Mouse (Mus musculus): ENCODE results near the gene Gm13696.
"Not testable (repeated sequence)": the region's sequence is repeated elsewhere in the genome, so short reads cannot be mapped to it uniquely, and the experiment has no call there.

Gm13696 gene

DNA sequence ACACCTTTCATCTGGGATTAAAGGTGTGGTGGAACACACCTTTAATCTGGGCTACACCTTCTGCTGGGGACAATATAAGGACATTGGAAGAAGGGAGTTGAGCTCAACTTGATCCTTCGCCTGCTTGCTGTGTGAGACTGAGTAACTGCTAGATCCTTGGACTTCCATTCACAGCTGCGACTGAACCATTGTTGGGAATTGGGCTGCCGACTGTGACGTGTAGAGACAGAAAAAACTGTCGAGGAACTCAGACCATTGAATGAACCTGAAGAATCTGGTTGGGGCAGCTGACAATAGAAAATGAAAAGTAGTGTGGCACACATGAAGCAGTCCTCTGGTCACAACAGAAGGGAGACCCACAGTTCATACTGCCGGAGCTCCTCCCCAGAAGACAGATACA, at the start of gene Gm13696:
Gene Gm13696, plus strand, starts transcription at position 301 of the 400 bp plus-strand sequence.
- not testable (repeated sequence) for DNase-seq (ENCODE audit: low spot score)

DNA sequence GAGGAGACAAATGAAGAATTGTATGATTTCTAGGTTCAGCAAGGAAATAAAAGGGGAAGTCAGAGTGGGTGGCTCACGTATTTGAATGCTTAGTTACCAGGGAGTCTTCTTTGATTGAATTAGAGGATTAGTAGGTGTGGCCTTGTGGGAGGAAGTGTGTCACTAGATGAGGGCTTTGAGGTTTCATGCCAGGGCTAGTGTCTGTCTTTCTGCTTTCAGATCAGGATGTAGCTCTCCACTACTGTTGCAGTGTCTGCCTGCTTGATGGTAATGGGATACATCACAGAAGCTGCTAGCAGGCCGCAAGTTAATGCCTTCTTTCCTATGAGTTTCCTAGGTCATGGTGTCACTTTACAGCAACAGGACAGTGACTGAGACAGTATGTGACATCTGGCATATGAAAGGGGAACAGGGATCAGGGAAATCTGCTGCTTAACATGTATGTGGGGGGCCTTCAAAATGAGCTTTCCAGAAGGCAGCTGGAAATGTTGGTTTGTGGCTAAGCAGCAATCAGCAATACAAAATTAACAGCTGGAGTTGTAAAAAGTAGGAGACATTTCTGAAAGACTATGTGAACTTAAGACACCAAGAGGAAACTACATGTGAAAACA, 43.3 kb upstream of the Gm13696 start:
- no peak for DNase-seq (ENCODE audit: low spot score)

DNA sequence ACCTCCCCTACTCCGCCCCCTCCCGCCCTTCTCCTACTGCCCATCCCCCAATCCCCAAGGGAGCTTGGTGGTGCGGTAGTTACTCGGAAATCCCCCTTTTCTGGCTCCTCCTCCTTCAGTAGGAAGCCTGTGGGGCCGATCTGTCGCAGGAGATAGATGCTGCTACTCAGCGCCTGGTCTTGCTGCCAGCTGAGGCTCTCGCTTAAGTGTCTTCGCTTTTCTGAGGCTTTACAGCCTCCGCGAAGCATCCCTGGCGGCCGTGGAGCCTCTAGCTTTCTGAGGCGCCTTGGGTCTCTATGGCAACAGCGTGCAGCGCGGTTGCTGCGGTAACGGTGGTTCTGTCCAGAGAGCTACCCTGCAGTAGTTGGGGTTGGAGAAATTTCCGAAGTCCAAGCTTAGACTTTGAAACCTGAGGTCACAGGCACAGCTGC, 32.0 kb upstream of the Gm13696 start, which contains the start of gene Zswim2:
Gene Zswim2, minus strand, starts transcription at position 298 of the 431 bp plus-strand sequence.
- DNase-seq (ENCODE audit: low spot score), result peak; percentile 36

DNA sequence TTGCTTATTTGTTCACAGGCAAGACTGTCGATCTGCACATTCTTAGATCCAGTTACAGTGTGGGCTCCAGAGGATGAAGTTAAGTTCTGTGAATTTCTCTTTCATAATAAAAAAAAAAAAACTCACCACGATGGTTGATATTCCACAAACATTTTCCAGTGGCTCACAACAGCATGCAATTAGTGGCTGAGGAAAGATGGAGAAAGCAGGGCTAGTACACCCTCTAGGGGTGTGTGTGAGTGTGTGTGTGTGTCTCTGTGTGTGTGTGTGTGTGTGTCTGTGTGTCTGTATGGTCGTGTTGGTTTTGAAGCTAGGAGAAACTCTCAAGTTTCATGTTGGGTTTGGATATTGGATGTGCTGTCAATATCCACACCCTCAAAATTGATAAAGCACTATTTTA, 31.5 kb upstream of the Gm13696 start:
- DNase-seq (ENCODE audit: low spot score), result no peak

DNA sequence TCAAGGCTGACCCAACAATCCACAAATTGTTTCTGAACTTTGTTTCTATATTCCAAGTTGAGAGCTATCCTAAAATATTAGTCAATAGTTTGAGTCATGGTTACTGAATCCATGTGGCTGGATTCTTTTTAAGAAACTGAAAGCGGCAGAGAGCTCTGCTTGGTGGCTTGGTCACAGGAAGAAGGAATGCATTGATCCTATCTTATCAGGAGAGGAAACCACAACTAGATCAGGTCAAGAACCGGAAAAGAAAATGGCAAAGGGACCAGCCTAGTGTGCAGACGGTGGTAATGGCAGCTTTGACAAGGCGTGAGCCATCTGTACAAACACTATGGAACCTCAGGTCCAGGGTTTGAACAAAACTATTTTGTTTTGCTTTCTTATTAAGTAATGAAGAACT, 31.1 kb upstream of the Gm13696 start:
- DNase-seq (ENCODE audit: low spot score), result no peak

DNA sequence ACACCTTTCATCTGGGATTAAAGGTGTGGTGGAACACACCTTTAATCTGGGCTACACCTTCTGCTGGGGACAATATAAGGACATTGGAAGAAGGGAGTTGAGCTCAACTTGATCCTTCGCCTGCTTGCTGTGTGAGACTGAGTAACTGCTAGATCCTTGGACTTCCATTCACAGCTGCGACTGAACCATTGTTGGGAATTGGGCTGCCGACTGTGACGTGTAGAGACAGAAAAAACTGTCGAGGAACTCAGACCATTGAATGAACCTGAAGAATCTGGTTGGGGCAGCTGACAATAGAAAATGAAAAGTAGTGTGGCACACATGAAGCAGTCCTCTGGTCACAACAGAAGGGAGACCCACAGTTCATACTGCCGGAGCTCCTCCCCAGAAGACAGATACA, 17.5 kb upstream of the Gm13696 start, which contains the start of gene Gm13698:
Gene Gm13698, plus strand, starts transcription at position 301 of the 400 bp plus-strand sequence.
- DNase-seq (ENCODE audit: low spot score), result not testable (repeated sequence)

DNA sequence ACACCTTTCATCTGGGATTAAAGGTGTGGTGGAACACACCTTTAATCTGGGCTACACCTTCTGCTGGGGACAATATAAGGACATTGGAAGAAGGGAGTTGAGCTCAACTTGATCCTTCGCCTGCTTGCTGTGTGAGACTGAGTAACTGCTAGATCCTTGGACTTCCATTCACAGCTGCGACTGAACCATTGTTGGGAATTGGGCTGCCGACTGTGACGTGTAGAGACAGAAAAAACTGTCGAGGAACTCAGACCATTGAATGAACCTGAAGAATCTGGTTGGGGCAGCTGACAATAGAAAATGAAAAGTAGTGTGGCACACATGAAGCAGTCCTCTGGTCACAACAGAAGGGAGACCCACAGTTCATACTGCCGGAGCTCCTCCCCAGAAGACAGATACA, 11.7 kb upstream of the Gm13696 start, which contains the start of gene Gm13693:
Gene Gm13693, plus strand, starts transcription at position 301 of the 400 bp plus-strand sequence.
- DNase-seq (ENCODE audit: low spot score), result not testable (repeated sequence)

DNA sequence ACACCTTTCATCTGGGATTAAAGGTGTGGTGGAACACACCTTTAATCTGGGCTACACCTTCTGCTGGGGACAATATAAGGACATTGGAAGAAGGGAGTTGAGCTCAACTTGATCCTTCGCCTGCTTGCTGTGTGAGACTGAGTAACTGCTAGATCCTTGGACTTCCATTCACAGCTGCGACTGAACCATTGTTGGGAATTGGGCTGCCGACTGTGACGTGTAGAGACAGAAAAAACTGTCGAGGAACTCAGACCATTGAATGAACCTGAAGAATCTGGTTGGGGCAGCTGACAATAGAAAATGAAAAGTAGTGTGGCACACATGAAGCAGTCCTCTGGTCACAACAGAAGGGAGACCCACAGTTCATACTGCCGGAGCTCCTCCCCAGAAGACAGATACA, 5.9 kb upstream of the Gm13696 start, which contains the start of gene Gm13695:
Gene Gm13695, plus strand, starts transcription at position 301 of the 400 bp plus-strand sequence.
- not testable (repeated sequence) for DNase-seq (ENCODE audit: low spot score)

DNA sequence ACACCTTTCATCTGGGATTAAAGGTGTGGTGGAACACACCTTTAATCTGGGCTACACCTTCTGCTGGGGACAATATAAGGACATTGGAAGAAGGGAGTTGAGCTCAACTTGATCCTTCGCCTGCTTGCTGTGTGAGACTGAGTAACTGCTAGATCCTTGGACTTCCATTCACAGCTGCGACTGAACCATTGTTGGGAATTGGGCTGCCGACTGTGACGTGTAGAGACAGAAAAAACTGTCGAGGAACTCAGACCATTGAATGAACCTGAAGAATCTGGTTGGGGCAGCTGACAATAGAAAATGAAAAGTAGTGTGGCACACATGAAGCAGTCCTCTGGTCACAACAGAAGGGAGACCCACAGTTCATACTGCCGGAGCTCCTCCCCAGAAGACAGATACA, 5.7 kb downstream of the Gm13696 start, which contains the start of gene Gm13694:
Gene Gm13694, plus strand, starts transcription at position 301 of the 400 bp plus-strand sequence.
- not testable (repeated sequence) for DNase-seq (ENCODE audit: low spot score)

DNA sequence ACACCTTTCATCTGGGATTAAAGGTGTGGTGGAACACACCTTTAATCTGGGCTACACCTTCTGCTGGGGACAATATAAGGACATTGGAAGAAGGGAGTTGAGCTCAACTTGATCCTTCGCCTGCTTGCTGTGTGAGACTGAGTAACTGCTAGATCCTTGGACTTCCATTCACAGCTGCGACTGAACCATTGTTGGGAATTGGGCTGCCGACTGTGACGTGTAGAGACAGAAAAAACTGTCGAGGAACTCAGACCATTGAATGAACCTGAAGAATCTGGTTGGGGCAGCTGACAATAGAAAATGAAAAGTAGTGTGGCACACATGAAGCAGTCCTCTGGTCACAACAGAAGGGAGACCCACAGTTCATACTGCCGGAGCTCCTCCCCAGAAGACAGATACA, 11.5 kb downstream of the Gm13696 start, which contains the start of gene Gm13697:
Gene Gm13697, plus strand, starts transcription at position 301 of the 400 bp plus-strand sequence.
- DNase-seq (ENCODE audit: low spot score), result not testable (repeated sequence)

DNA sequence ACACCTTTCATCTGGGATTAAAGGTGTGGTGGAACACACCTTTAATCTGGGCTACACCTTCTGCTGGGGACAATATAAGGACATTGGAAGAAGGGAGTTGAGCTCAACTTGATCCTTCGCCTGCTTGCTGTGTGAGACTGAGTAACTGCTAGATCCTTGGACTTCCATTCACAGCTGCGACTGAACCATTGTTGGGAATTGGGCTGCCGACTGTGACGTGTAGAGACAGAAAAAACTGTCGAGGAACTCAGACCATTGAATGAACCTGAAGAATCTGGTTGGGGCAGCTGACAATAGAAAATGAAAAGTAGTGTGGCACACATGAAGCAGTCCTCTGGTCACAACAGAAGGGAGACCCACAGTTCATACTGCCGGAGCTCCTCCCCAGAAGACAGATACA, 17.3 kb downstream of the Gm13696 start, which contains the start of gene Gm13691:
Gene Gm13691, plus strand, starts transcription at position 301 of the 400 bp plus-strand sequence.
- DNase-seq (ENCODE audit: low spot score), result not testable (repeated sequence)

DNA sequence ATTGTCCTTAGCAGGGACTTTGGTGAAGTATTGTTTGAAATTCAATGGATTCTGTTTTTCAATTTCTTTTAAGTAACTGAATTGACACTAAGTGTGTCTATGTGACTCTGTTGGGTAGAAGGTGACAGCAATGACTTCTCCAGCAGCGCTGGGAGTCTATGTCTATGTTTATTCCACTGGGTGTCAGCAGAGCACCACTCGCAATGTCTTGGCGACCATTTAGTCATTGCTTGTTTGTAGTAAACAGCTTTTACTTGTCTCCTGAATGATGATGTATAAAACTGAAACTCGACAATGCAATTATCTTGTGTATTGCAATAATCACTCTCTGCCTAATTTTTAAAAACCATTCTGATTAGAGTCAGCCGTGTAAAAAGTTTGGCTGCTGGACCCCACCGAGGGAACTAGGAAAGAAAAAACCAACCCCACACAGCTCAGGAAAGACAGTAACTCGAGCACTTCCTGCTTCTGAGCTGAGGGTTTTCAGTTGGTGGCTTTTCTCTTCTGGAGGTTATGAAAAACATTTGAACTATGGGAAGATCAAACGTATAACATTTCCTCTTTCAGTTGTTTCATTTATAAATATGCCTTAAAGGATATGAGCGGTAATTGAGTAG, 20.8 kb downstream of the Gm13696 start:
- DNase-seq (ENCODE audit: low spot score), result not testable (repeated sequence)

DNA sequence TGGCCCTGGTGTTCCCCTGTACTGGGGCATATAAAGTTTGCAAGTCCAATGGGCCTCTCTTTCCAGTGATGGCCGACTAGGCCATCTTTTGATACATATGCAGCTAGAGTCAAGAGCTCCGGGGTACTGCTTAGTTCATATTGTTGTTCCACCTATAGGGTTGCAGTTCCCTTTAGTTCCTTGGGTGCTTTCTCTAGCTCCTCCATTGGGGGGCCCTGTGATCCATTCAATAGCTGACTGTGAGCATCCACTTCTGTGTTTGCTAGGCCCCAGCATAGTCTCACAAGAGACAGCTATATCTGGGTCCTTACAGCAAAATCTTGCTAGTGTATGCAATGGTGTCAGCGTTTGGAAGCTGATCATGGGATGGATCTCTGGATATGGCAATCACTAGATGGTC, 21.6 kb downstream of the Gm13696 start:
- DNase-seq (ENCODE audit: low spot score), result not testable (repeated sequence)

DNA sequence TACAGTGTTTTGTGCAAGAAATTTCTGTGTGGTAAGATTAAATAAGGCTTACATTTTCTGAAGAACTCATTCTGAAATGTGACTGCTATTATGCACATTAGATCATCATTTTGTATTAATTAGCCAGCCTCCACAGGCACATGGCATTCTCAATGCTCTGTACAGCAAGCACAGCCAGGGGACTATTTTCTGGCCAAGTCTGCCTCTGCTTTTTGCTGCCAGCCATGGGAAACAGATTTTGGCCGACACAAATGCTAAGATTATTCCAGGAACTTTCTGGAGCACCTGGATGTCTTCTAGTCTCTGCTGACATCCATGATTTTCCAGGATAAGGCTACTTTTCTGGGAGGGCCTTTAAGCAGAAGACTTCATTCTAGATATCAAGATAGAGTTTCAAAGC, 36.0 kb downstream of the Gm13696 start:
- DNase-seq (ENCODE audit: low spot score), result no peak

DNA sequence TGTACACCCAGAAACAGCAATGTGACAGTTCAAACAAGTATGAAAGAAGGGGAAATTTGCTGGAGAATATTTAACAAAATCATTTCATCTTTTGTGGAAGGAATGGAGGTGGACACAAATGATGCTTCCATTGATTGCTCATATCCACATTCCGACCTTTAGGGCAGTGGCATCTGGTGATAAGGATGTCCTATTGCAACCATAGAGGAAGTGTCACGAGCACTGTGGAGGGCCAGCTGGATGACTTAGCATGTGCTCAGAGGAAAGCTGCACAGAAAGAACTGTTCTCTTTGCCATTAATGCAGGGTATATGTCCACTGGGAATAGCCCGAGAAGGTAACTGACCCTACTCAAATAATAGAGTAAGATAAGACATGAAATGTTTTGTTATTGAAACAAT, 36.9 kb downstream of the Gm13696 start:
- DNase-seq (ENCODE audit: low spot score), result no peak

DNA sequence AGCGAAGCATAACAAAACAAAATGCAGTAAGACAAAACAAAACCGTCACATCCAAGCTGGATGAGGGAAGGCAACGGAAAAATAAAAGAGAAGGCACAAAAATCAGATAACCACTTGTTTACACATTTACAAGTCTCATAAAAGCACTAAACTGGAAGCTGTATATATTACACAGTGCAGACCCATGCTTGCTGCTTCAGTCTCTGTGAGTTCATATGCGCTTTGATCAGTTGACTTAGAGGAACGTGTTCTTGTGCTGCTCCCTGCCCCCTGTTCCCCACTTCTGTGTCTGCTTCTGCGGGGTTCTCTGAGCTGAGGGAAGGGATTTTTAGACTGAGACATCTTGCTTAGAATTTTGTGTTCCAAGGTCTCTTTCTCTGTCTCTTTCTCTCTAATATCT, 41.6 kb downstream of the Gm13696 start:
- no peak for DNase-seq (ENCODE audit: low spot score)

DNA sequence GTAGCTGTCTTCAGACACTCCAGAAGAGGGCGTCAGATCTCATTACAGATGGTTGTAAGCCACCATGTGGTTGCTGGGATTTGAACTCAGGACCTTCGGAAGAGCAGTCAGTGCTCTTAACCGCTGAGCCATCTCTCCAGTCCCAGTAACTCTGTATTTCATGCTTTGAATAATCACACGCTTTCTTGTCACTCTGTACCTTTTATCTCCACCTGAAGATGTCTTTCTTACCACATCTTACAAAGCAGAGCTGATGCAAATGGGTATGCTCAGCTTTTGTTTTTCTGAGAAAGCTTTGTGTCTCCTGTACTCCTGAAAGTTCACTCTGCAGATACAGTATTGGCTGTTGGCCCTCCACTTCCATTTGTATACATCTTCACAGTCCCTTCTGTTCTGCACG, 43.4 kb downstream of the Gm13696 start:
- DNase-seq (ENCODE audit: low spot score), result not testable (repeated sequence)

DNA sequence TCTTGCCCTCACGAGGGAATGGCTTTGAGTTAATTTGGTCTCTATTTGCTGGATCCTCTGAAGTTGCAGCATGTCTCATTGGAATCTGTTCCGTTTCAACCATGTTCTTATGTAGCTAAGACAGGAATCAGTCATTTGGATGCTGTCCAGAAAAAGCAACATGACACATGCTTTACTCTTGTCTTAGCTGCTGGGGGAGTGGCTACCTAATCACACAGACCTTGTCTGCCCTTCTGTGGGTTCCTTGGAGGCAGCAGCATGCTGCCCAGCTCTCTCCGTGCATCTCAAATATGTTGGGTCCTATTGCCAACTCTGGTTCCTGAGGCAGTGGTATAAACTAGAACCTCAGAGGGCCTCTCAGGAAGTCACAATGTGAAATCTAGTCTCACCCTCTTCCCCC, 45.4 kb downstream of the Gm13696 start:
- DNase-seq (ENCODE audit: low spot score), result no peak

DNA sequence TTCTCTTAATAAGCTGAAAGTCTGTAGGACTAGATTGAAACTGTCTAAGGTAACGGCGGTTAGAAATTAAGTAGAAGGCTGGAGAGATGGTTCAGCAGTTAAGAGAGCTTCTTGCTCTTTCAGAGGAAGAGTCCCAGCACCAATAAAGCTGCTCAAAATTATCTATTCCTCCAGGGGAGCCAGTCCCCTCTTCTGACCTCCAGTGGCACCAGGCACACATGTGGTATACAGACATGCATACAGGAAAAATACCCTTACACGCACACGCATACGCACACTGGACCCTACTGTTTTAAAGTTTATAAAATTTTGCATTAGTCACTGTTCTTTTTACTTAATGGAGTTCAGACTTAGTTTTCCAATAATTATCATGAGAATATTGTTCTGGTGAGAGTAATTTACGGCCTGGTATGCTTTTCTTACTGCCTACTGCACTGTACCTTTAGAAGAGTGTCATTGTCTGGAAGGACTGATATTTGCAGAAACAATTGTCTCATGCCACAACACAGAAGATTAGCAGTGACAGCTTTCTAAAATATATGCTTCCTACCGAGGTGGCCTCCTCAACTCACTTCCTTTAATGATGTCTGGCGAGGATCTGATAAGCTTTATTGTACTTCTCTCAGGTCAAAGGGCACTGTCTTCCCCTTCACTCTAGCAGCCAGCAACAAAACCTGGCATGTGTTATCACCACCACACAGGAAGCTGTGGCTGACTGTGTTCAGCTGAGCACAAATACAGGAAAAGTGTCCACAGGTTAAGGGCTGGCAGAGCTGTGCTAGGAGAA, 46.8 kb downstream of the Gm13696 start:
- no peak for DNase-seq (ENCODE audit: low spot score)

DNA sequence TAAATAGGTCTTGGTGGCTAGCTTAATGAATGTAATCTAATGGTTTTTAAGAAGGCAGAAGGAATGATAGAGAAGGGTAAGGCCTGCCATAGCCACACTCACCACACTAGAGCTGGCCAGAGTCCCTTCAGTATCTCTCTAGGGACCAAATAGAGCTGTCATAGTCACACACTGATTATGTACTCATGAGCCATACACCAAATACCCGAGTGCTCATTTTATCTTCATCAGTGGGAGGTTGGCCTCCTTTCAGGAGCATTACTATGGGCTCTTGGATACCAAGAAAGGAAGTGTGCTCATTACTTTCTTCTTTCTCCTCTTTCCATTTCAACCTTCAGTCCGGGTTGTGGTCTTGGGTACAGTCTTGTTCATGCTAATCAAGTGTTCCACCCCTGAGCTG, 49.0 kb downstream of the Gm13696 start:
- DNase-seq (ENCODE audit: low spot score), result no peak

DNA sequence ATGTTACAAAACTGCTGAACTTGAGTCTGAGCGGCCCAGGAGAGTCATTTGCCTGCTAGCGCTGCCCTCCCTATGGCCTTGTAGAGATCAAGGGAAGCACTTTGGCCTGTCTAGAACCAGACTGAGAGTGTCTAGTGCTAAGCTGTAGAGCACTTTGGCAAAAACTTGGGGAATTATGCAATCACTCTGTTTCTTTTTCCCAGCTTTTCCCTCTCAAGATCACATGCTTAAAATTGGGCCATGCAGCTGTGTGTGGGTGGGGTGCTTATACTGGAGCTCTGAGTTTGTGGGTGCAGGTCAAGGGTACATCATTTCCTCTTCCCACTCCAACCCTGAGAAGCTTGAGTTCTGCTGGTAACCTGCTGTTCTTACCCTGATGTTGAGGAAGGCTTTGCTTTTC, 50.0 kb downstream of the Gm13696 start:
- DNase-seq (ENCODE audit: low spot score), result peak; percentile 8

DNA sequence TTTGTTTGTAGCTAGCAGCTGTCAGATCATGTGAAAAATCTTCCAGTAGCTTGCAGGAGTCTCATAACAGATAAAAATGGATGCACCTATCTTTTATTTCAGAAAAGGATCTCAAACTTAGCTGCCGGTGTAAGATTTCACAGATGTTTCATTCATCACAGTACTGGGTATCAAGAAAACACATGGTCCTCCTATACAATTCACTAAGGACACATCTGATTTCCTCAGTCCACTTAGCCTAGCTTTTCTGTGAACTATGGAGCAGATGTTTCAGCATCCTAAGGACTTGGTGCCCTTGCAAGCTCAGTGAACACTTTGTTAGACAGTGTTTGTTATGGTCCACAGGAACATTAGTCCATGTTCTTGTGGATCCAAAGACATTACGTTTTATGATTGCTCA, 50.4 kb downstream of the Gm13696 start:
- no peak for DNase-seq (ENCODE audit: low spot score)
